Mouse (Mus musculus): ENCODE data around the gene Fam8a1.

GRCm38 (mm10) chr13:46718893-46719400 is 49.6 kb downstream of the Fam8a1 start:
- TF ChIP-seq CTCF (IDR thresholded peaks at IDR 0.05; ENCODE audit: borderline replicate concordance, insufficient read depth, low read length) (no peak), POLR2A (IDR thresholded peaks at IDR 0.05; ENCODE audit: low read depth, low read length) (no peak)
